Mouse (Mus musculus) thymus, adult 2 months (tissue): ENCODE data around the gene Atg9b.

Experiments used
- CTCF ChIP-seq: fragments of 200-500 bp; IDR thresholded peaks from 2 replicates; pipeline ENCODE4 v1.5.1; 2012; ENCODE audit warnings: mild to moderate bottlenecking, control low read depth, low read length, moderate library complexity, borderline replicate concordance; ENCODE audit not compliant: control insufficient read depth, poor library complexity, insufficient read depth; ENCODE audit errors: extremely low read depth
- POLR2A ChIP-seq: fragments of 200-500 bp; IDR thresholded peaks from 2 replicates; pipeline ENCODE4 v1.6.1; 2012; ENCODE audit warnings: mild to moderate bottlenecking, low read length, control low read depth, moderate library complexity; ENCODE audit not compliant: control insufficient read depth, poor library complexity, insufficient read depth; ENCODE audit errors: extremely low read depth

DNA sequence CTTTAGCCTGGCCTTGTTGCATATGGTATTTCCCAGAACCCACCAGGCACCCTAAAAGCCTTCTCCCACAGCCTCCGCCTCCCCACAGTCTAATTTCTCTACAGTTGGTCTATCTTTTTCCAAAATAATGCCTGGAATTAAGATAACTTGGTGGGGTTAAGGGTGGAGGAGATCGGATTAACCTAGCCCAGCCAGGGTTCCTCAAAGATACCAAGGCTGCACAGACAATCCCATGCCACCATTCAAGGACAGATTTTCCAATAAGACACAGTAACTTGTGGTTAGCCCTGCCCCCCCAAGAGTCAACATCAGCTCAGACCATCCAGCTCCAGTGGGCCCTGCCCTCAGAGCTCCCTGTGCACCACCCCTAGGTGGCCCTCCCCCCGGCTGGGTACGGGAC, 11.4 kb downstream of the Atg9b start:
- TF ChIP-seq CTCF: no peak
- no peak for TF ChIP-seq POLR2A
